Mouse (Mus musculus) kidney, postnatal 14 days (tissue): ENCODE results near the gene Gm8298.
"Not testable (repeated sequence)": the region's sequence is repeated elsewhere in the genome, so short reads cannot be mapped to it uniquely, and the experiment has no call there.

ENCODE experiments used
- DNase-seq: peaks from one replicate; pipeline ENCODE4 v3.0.0; 2022; ENCODE audit warnings: mixed read lengths

Gm8298 gene

GRCm38 (mm10) chr3:59860751-59861150, at the start of gene Gm8298:
Gene Gm8298, plus strand, starts transcription at chr3:59861051.
- no peak for DNase-seq

GRCm38 (mm10) chr3:59813169-59813568, 47.7 kb upstream of the Gm8298 start:
- DNase-seq = no peak

GRCm38 (mm10) chr3:59870765-59871164, 9.9 kb downstream of the Gm8298 start:
- peak; percentile 62 for DNase-seq

GRCm38 (mm10) chr3:59877601-59878000, 16.8 kb downstream of the Gm8298 start:
- not testable (repeated sequence) for DNase-seq

GRCm38 (mm10) chr3:59879801-59880554, 19.1 kb downstream of the Gm8298 start:
- not testable (repeated sequence) for DNase-seq

GRCm38 (mm10) chr3:59893276-59893675, 32.4 kb downstream of the Gm8298 start:
- no peak for DNase-seq

GRCm38 (mm10) chr3:59924914-59925313, 64.1 kb downstream of the Gm8298 start, which contains the start of gene C130079G13Rik:
Gene C130079G13Rik, plus strand, starts transcription at chr3:59925214.
- no peak for DNase-seq
